Mouse (Mus musculus) hindbrain, embryonic 14.5 days (tissue): Measurements from ENCODE around the gene Gm3252. TPM values are rescaled to one million over a fixed set of nuclear protein-coding genes. Genes with fewer than 3 reads are reported as not detected.
A peak's percentile ranks its signal among the peaks of the same experiment; 100 is the strongest.
"Not testable (repeated sequence)": the region's sequence is repeated elsewhere in the genome, so short reads cannot be mapped to it uniquely, and the experiment has no call there.

Experiments used
- ATAC-seq: fragments of 200-750 bp; cut with Nextera tagmentation; 2 replicates; pipeline ENCODE4 v1.8.0; 2017; ENCODE audit warnings: moderate number of reproducible peaks, mild to moderate bottlenecking, moderate TSS enrichment, moderate library complexity; ENCODE audit not compliant: low FRiP score
- DNase-seq: peaks from one replicate; pipeline ENCODE4 v3.0.0-alpha.2; 2015; ENCODE audit warnings: low spot score
- H3K27ac ChIP-seq: fragments of 300-500 bp; sonication (generic); 2 replicates; pipeline ENCODE4 v1.5.1; 2014; ENCODE audit warnings: mild to moderate bottlenecking, moderate library complexity
- H3K27me3 ChIP-seq: fragments of 300-500 bp; sonication (generic); 2 replicates; pipeline ENCODE4 v1.6.1; 2014; ENCODE audit warnings: mild to moderate bottlenecking, low read length, mixed read lengths; ENCODE audit not compliant: control insufficient read depth, insufficient read depth
- H3K36me3 ChIP-seq: fragments of 300-500 bp; sonication (generic); replicated peaks from 2 replicates; pipeline ENCODE4 v1.6.1; 2014; ENCODE audit not compliant: control insufficient read depth, insufficient read depth
- H3K4me1 ChIP-seq: fragments of 300-500 bp; sonication (generic); replicated peaks from 2 replicates; pipeline ENCODE4 v1.6.1; 2014; ENCODE audit warnings: antibody characterized with exemption, low read length, mixed read lengths; ENCODE audit not compliant: control insufficient read depth, insufficient read depth
- H3K4me2 ChIP-seq: fragments of 300-500 bp; sonication (generic); replicated peaks from 2 replicates; pipeline ENCODE4 v1.6.1; 2014; ENCODE audit warnings: mild to moderate bottlenecking, moderate library complexity
- H3K4me3 ChIP-seq: fragments of 300-500 bp; sonication (generic); replicated peaks from 2 replicates; pipeline ENCODE4 v1.5.1; 2014; ENCODE audit warnings: mild to moderate bottlenecking, low read length
- H3K9ac ChIP-seq: fragments of 300-500 bp; sonication (generic); 2 replicates; pipeline ENCODE4 v1.6.1; 2014
- H3K9me3 ChIP-seq: fragments of 300-500 bp; sonication (generic); 2 replicates; pipeline ENCODE4 v1.6.1; 2016; ENCODE audit warnings: low read length; ENCODE audit not compliant: control insufficient read depth
- WGBS: fragments of 180-500 bp; shearing (Covaris S2); extraction: QIAGEN DNeasy Blood & Tissue Kit; methylation state at CpG from one replicate; pipeline ENCODE4 v1.1.7; 2014; 5-methylcytosine and 5-hydroxymethylcytosine counted together
- polyA plus RNA-seq: library from polyadenylated mRNA; unstranded; fragments of >200 nt; fragmentation: Nextera tagmentation; extraction: Ambion mirVana; gene quantifications from 2 replicates; pipeline ENCODE4 v1.2.1, GENCODE M21; 2014

Gm3252 gene
- polyA plus RNA-seq, result 4.3 and 4.9 TPM in 2 replicates

DNA sequence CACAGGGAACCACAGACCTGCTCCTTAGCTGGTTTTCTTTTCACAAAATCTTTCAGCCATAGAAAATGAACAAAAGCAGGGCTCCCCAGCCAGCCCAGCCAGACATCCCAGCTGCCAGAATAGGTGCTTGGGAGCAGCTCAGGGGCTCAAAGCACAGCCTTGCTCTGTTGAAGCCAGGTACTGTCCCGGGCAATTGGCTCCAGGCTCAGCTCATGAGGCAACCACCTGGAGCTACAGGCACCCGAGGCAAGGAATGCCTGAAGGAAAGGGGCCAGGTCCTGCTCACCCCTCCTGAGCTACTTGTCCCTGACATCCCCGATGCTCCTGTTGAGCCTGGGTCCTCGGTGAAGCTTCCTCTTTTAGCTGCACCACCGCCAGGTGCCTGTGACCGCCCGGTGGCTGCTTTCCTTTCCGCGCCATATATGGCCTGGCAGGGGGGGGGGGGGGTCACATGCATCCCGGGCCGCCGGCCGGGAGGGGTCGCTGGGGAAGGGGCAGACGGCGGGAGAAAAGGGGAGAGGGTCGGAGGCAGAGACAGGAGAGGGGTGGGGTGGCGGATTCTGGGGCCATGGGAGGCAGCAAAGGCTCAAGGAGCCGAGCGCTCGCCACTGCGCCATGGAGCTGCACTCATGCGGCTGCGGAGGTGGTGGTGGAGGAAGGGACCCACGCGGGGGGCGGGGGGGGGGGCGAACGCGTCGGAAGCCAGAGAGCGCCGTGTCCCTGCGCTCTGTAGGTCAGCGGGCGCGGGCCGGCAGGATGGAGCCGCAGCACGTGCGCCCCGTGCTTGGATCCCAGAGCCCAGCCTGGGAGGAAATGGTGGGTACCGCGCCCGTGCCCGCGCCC, at the start of gene Gm3252:
Gene Gm3252, plus strand, starts transcription at position 738 of the 843 bp plus-strand sequence.
- not testable (repeated sequence) for H3K9me3 ChIP-seq, H3K4me1 ChIP-seq, H3K27ac ChIP-seq, ATAC-seq, H3K27me3 ChIP-seq, H3K36me3 ChIP-seq
- peak within 1 kb of the TSS; percentile 42 for H3K9ac ChIP-seq
- peak within 1 kb of the TSS; percentile 49 for H3K4me2 ChIP-seq
- peak; percentile 17 for DNase-seq
- peak within 1 kb of the TSS; percentile 27 for H3K4me3 ChIP-seq
- WGBS, result 4% methylated on average over 20 of the region's 47 CpGs

DNA sequence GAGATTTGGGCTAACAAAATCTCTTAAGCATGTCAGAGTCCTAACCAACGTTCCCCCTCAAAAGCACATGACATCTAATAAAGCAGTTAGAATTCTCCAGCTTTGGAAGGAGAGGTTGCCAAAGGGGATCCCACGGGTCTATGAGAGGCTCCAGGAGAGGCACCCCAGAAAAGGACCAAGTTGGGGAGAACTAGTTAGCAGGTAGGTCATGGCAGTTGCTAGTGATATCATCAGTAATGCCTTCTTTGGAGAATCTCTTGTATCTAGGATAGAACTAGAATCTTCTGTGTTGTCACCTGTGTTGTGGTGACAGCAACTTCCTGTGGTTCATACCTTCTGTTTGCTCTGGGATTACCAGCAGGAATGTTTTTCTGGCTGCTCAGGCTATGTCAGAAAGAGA, 17.6 kb upstream of the Gm3252 start, which contains the start of gene Gm7876:
Gene Gm7876, plus strand, starts transcription at position 301 of the 400 bp plus-strand sequence.
- not testable (repeated sequence) for H3K36me3 ChIP-seq

DNA sequence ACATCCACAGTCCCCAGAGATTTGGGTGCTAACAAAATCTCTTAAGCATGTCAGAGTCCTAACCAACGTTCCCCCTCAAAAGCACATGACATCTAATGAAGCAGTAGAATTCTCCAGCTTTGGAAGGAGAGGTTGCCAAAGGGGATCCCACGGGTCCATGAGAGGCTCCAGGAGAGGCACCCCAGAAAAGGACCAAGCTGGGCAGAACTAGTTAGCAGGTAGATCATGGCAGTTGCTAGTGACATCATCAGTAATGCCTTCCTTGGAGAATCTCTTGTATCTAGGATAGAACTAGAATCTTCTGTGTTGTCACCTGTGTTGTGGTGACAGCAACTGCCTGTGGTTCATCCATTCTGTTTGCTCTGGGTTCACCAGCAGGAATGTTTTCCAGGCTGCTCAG, 49.5 kb downstream of the Gm3252 start, which contains the start of gene Gm9602:
Gene Gm9602, plus strand, starts transcription at position 301 of the 400 bp plus-strand sequence.
- not testable (repeated sequence) for H3K9ac ChIP-seq, H3K4me2 ChIP-seq, H3K9me3 ChIP-seq, DNase-seq, ATAC-seq, H3K36me3 ChIP-seq, H3K27ac ChIP-seq, H3K27me3 ChIP-seq, H3K4me3 ChIP-seq, H3K4me1 ChIP-seq
- 40% methylated on average over 1 of the region's 2 CpGs for WGBS

More for the DNA sequence above, 17.6 kb upstream of the Gm3252 start, which contains the start of gene Gm7876:
- 85% methylated on average over 1 of the region's 2 CpGs for WGBS
- H3K27ac ChIP-seq, H3K27me3 ChIP-seq, DNase-seq, H3K9ac ChIP-seq, H3K4me3 ChIP-seq, ATAC-seq, H3K9me3 ChIP-seq, H3K4me1 ChIP-seq, H3K4me2 ChIP-seq: not testable (repeated sequence)

Other genes with a start within 250 kb of the Gm3252 start
- gene Gm3182, start 245.0 kb upstream of the Gm3252 start, polyA plus RNA-seq, result not detected in 2 replicates
- gene Gm3047, start 171.4 kb upstream of the Gm3252 start, polyA plus RNA-seq, result not detected in 2 replicates
- not detected in 2 replicates for gene Gm8159, start 94.4 kb upstream of the Gm3252 start, polyA plus RNA-seq
- gene Gm3239, start 62.6 kb upstream of the Gm3252 start, polyA plus RNA-seq, result 1.2 and 1.9 TPM in 2 replicates
- gene Gm7876, start 17.5 kb upstream of the Gm3252 start, polyA plus RNA-seq, result not detected in 2 replicates
- not detected in 2 replicates for gene Gm9602, start 49.6 kb downstream of the Gm3252 start, polyA plus RNA-seq
- not detected in 2 replicates for gene Gm3269, start 111.3 kb downstream of the Gm3252 start, polyA plus RNA-seq
- 3.5 and 5.5 TPM in 2 replicates for gene Gm3264, start 128.8 kb downstream of the Gm3252 start, polyA plus RNA-seq
- not detected in 2 replicates for gene Gm3278, start 165.6 kb downstream of the Gm3252 start, polyA plus RNA-seq